ENCODE assay signal across 11 mouse cellular contexts in genomic region chr3:141476670-141477069, GRCm38 (mm10). TPM values are rescaled to one million over a fixed set of nuclear protein-coding genes. Genes with fewer than 3 reads are reported as not detected.
DNase-seq lines count a peak whose midpoint lies in the region; ATAC-seq lines count a peak whose summit lies in the region.
"Had no signal": no experiment of that assay in that cellular context is flagged by ENCODE, and none has a peak within 500 bp of the region (broad histone marks: within the 10 kb centered on the region; RNA-seq: fewer than 3 reads in every experiment).

No protein-coding gene starts in this region.

- no peaks in the 10 kb centered on the region for H3K36me3 ChIP-seq in forebrain, embryonic 12.5 days (replicated peaks)
- H3K36me3 ChIP-seq in forebrain, embryonic 14.5 days (ENCODE audit: control insufficient read depth, insufficient read depth, low read length): no peaks in the 10 kb centered on the region
- H3K36me3 ChIP-seq in neural tube, embryonic 14.5 days (ENCODE audit: control insufficient read depth, insufficient read depth, low read length): no peaks in the 10 kb centered on the region

- no peak overlapping the region for H3K4me2 ChIP-seq in forebrain, embryonic 12.5 days
- H3K4me2 ChIP-seq in forebrain, embryonic 14.5 days (ENCODE audit: low read length): no peak overlapping the region
- H3K4me2 ChIP-seq in neural tube, embryonic 14.5 days (ENCODE audit: low read depth, low read length): no peak overlapping the region

- H3K27ac ChIP-seq in forebrain, embryonic 12.5 days: no peak overlapping the region
- H3K27ac ChIP-seq in forebrain, embryonic 14.5 days (ENCODE audit: low read depth, low read length): no peak overlapping the region
- H3K27ac ChIP-seq in neural tube, embryonic 14.5 days (ENCODE audit: low read depth, low read length): no peak overlapping the region
- H3K27ac ChIP-seq: heart, adult 2 months had no signal

- no peak overlapping the region for H3K9ac ChIP-seq in forebrain, embryonic 12.5 days
- no peak overlapping the region for H3K9ac ChIP-seq in forebrain, embryonic 14.5 days (ENCODE audit: low read length)
- no peak overlapping the region for H3K9ac ChIP-seq in neural tube, embryonic 14.5 days (replicated peaks; ENCODE audit: low read depth, low read length)
- H3K9ac ChIP-seq: liver, postnatal 0 days had no signal

- H3K9me3 ChIP-seq in forebrain, embryonic 12.5 days: no peaks in the 10 kb centered on the region
- H3K9me3 ChIP-seq in forebrain, embryonic 14.5 days (replicated peaks; ENCODE audit: control insufficient read depth, low read length): no peaks in the 10 kb centered on the region
- H3K9me3 ChIP-seq in neural tube, embryonic 14.5 days (ENCODE audit: control insufficient read depth, low read length): no peaks in the 10 kb centered on the region

- no peaks in the 10 kb centered on the region for H3K4me1 ChIP-seq in forebrain, embryonic 12.5 days
- no peaks in the 10 kb centered on the region for H3K4me1 ChIP-seq in forebrain, embryonic 14.5 days (ENCODE audit: control insufficient read depth, insufficient read depth, low read length)
- H3K4me1 ChIP-seq in neural tube, embryonic 14.5 days (ENCODE audit: control insufficient read depth, insufficient read depth, low read length): no peaks in the 10 kb centered on the region

- no peaks in the 10 kb centered on the region for H3K27me3 ChIP-seq in forebrain, embryonic 12.5 days
- no peaks in the 10 kb centered on the region for H3K27me3 ChIP-seq in forebrain, embryonic 14.5 days (replicated peaks; ENCODE audit: control insufficient read depth, insufficient read depth, low read length)
- H3K27me3 ChIP-seq in neural tube, embryonic 14.5 days (ENCODE audit: control insufficient read depth, insufficient read depth, low read length): no peaks in the 10 kb centered on the region

- no peak overlapping the region for H3K4me3 ChIP-seq in forebrain, embryonic 12.5 days (replicated peaks)
- no peak overlapping the region for H3K4me3 ChIP-seq in forebrain, embryonic 14.5 days (ENCODE audit: low read depth, low read length)
- H3K4me3 ChIP-seq in neural tube, embryonic 14.5 days (ENCODE audit: low read depth, low read length): no peak overlapping the region
- H3K4me3 ChIP-seq: heart, adult 2 months had no signal

- WGBS in forebrain, embryonic 12.5 days: 61% methylated on average over 3 of the region's 3 CpGs
- 55% methylated on average over 3 of the region's 3 CpGs for WGBS in forebrain, embryonic 14.5 days
- 37% methylated on average over 3 of the region's 3 CpGs for WGBS in neural tube, embryonic 14.5 days

- ATAC-seq in forebrain, embryonic 12.5 days (ENCODE audit: low FRiP score): peak; percentile 72
- ATAC-seq in forebrain, embryonic 14.5 days: no peak
- ATAC-seq in neural tube, embryonic 14.5 days (ENCODE audit: low read depth): peak; percentile 61; the same call in 1 of the 2 replicates
- ATAC-seq in CD4-positive, CD25-positive, alpha-beta regulatory T cell, adult 4 months: no peak
- ATAC-seq: liver, postnatal 0 days had no signal

- DNase-seq in forebrain, embryonic 14.5 days (ENCODE audit: low spot score): no peak
- peak; percentile 13 for DNase-seq in lung, postnatal 36 days
- no peak for DNase-seq in lung, postnatal 10 days
- DNase-seq in kidney, adult 18-20 months: peak; percentile 49
- DNase-seq in ovary, postnatal 14 days (ENCODE audit: low spot score): no peak
- DNase-seq: heart, adult 2 months; layer of hippocampus, postnatal 36 days; liver, postnatal 0 days had no signal

RNA-seq across cellular contexts. Expression of gene Unc5c, which starts 11.7 kb away (rescaled TPM):
- polyA plus RNA-seq in forebrain, embryonic 12.5 days (2016; fragmentation: Nextera tagmentation; extraction: Ambion mirVana): 6.7 and 9.3 TPM in 2 replicates
- polyA plus RNA-seq in forebrain, embryonic 14.5 days (2014; fragmentation: Nextera tagmentation; extraction: Ambion mirVana): 4.4 and 4.7 TPM in 2 replicates
- polyA plus RNA-seq in neural tube, embryonic 14.5 days (2014; fragmentation: Nextera tagmentation; extraction: Ambion mirVana): 20.7 TPM in 2 replicates
- polyA plus RNA-seq in CD4-positive, CD25-positive, alpha-beta regulatory T cell, adult 4 months (2017; shearing (Covaris generic)): under 1 TPM; 0.13 to 0.16 TPM
- polyA plus RNA-seq: liver, postnatal 0 days had no signal

Comparison
In these comparisons a context has a peak if more than half of its experiments do, and no peak if none do; other contexts are left out.
1. ATAC-seq: peak in forebrain, embryonic 12.5 days (single experiment) and neural tube, embryonic 14.5 days (single experiment); none in forebrain, embryonic 14.5 days (single experiment) and CD4-positive, CD25-positive, alpha-beta regulatory T cell, adult 4 months (single experiment).
2. DNase-seq: peak in lung, postnatal 36 days (single experiment) and kidney, adult 18-20 months (single experiment); none in forebrain, embryonic 14.5 days (single experiment), lung, postnatal 10 days (single experiment) and ovary, postnatal 14 days (single experiment).